Mouse (Mus musculus): ENCODE measurements around the gene Ms4a6c. TPM values are rescaled to one million over a fixed set of nuclear protein-coding genes. Genes with fewer than 3 reads are reported as not detected.

The Ms4a6c gene
- polyA plus RNA-seq (2017; shearing (Covaris generic)) = 11.8 TPM

DNA sequence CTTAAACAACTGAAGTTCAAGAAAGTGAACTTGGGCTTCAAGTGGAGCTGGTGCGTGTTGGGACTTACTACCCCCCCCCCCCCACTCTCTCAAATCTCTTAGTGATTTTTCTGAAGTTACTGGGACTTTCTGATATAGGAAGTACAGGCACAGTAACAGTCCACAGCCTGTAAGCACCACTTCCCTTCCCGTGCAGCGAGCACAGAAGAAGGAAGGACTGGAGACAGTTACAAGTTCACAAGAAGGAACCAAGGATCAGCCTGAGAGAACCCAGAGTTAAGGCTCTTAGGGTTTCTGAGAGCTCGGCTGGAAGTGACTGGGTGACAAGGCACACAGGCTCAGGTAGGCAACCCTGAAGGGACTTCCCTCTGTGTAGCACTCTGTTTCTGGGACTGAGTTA is at the start of gene Ms4a6c:
Gene Ms4a6c, plus strand, starts transcription at position 152 of the 400 bp plus-strand sequence.

DNA sequence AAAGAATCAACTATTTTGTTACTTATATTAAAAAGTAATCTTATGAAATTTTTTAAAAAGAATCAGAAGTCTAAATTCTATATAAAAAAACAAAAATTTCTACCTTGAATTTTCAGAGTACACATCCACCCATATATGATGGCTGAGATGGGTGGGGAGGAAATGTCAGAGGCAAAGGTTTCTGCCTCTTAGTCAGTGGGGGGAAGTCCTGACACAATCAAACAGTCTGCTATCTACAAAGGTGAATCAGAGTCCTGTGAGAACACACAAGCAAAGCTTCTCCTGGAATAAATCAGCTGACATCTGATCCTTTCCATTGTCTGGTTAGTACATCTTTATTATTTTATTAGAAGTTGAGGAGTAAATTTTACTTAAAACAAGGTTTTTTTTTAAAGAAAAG is 25.8 kb upstream of the Ms4a6c start, which contains the start of gene Ms4a4b:
Gene Ms4a4b, plus strand, starts transcription at position 216 of the 400 bp plus-strand sequence.

DNA sequence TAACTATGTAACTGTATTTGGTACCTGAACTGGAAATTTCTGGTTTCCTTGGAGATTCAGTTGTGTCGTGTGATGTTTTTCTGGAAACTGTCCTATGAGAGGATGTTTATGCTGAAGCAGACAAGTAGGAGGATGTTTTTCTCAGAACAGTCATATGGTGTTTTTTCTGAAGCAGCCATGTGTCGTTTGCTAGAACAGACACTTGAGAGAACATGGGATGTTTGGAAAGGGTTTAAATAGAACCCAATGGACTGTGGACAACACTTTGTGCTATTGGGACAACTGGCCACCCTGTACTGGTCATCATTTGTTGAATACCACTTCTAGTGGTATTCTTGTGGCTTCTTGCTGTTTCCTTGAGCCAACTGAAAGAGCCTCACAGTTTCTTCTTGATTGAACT is 16.6 kb downstream of the Ms4a6c start, which contains the start of gene Gm8369:
Gene Gm8369, plus strand, starts transcription at position 193 of the 400 bp plus-strand sequence.

DNA sequence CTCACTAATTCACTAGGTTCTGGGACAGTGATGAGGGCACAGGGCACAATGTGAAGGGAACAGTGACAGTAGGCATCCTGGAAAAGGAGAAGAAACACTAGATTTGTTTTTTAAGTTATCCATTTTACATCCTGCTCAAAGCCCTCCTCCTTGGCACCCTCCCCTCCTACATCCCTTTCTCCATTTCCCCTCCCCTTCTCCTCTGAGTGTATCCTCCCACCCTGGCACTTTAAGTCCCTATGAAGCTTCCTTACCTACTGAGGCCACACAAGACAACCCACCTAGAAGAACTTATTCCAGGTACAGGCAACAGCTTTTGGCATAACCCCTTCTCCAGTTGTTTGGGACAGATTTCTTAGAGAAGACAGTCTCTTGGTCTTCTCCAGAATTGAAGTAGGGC is 47.1 kb downstream of the Ms4a6c start, which contains the start of gene Ms4a6b:
Gene Ms4a6b, plus strand, starts transcription at position 267 of the 400 bp plus-strand sequence.

Other genes starting within 250 kb of the Ms4a6c start
- 0.20 TPM for gene Ms4a12, start 236.9 kb upstream of the Ms4a6c start, polyA plus RNA-seq (2017; shearing (Covaris generic))
- 0.47 TPM for gene Ms4a1, start 203.1 kb upstream of the Ms4a6c start, polyA plus RNA-seq (2017; shearing (Covaris generic))
- gene Ms4a5, start 185.5 kb upstream of the Ms4a6c start, polyA plus RNA-seq (2017; shearing (Covaris generic)) = not detected
- gene Ms4a14, start 154.9 kb upstream of the Ms4a6c start, polyA plus RNA-seq (2017; shearing (Covaris generic)) = not detected
- not detected for gene Ms4a7, start 133.2 kb upstream of the Ms4a6c start, polyA plus RNA-seq (2017; shearing (Covaris generic))
- 1.7 TPM for gene Ms4a4a, start 93.8 kb upstream of the Ms4a6c start, polyA plus RNA-seq (2017; shearing (Covaris generic))
- 109 TPM for gene Ms4a4c, start 64.6 kb upstream of the Ms4a6c start, polyA plus RNA-seq (2017; shearing (Covaris generic))
- gene Ms4a4b, start 25.8 kb upstream of the Ms4a6c start, polyA plus RNA-seq (2017; shearing (Covaris generic)) = 2,305 TPM
- 441 TPM for gene Gm8369, start 16.6 kb downstream of the Ms4a6c start, polyA plus RNA-seq (2017; shearing (Covaris generic))
- gene Ms4a6b, start 47.1 kb downstream of the Ms4a6c start, polyA plus RNA-seq (2017; shearing (Covaris generic)) = 579 TPM
- gene Ms4a4d, start 67.4 kb downstream of the Ms4a6c start, polyA plus RNA-seq (2017; shearing (Covaris generic)) = 0.66 TPM
- gene Ms4a6d, start 135.5 kb downstream of the Ms4a6c start, polyA plus RNA-seq (2017; shearing (Covaris generic)) = 16.2 TPM
- not detected for gene Ms4a2, start 154.4 kb downstream of the Ms4a6c start, polyA plus RNA-seq (2017; shearing (Covaris generic))
- gene Ms4a3, start 171.5 kb downstream of the Ms4a6c start, polyA plus RNA-seq (2017; shearing (Covaris generic)) = not detected
- not detected for gene Oosp2, start 191.2 kb downstream of the Ms4a6c start, polyA plus RNA-seq (2017; shearing (Covaris generic))
- gene Oosp1, start 221.8 kb downstream of the Ms4a6c start, polyA plus RNA-seq (2017; shearing (Covaris generic)) = not detected
- gene Oosp3, start 227.7 kb downstream of the Ms4a6c start, polyA plus RNA-seq (2017; shearing (Covaris generic)) = 0.64 TPM